In genomic region chr5:8840887-8841286, GRCm38 (mm10) we compare ENCODE assay signal across 10 mouse cellular contexts. TPM values are rescaled to one million over a fixed set of nuclear protein-coding genes. Genes with fewer than 3 reads are reported as not detected.
A peak's percentile ranks its signal among the peaks of the same experiment; 100 is the strongest.
DNase-seq lines count a peak whose midpoint lies in the region; ATAC-seq and TF ChIP-seq lines count a peak whose summit lies in the region.
"Had no signal": no experiment of that assay in that cellular context is flagged by ENCODE, and none has a peak within 500 bp of the region (broad histone marks: within the 10 kb centered on the region; RNA-seq: fewer than 3 reads in every experiment).

No protein-coding gene starts in this region.

- no peaks in the 10 kb centered on the region for H3K4me1 ChIP-seq in intestine, postnatal 0 days (replicated peaks; ENCODE audit: control insufficient read depth, insufficient read depth, low read length)
- H3K4me1 ChIP-seq in intestine, embryonic 16.5 days (ENCODE audit: control insufficient read depth, insufficient read depth, low read length) = no peaks in the 10 kb centered on the region
- H3K4me1 ChIP-seq in embryonic fibroblast, embryonic 13.5 days (ENCODE audit: control insufficient read depth, insufficient read depth, low read length) = no peaks in the 10 kb centered on the region
- 0 out of 2 replicates have a peak, but pooled peaks cover 5% of the 10 kb centered on the region for H3K4me1 ChIP-seq in hindbrain, embryonic 12.5 days
- H3K4me1 ChIP-seq in midbrain, embryonic 14.5 days (ENCODE audit: control insufficient read depth, insufficient read depth, low read length) = no peaks in the 10 kb centered on the region
- H3K4me1 ChIP-seq: embryonic facial prominence, embryonic 15.5 days had no signal

- intact Hi-C loops in left cerebral cortex, postnatal 14 days (cut with DNase I) = no loop called here

- ATAC-seq in intestine, postnatal 0 days = no peak
- ATAC-seq in intestine, embryonic 16.5 days = no peak
- ATAC-seq in hindbrain, embryonic 12.5 days (ENCODE audit: low FRiP score) = peak; percentile 56; the same call in 1 of the 2 replicates
- ATAC-seq in midbrain, embryonic 14.5 days (ENCODE audit: low FRiP score, low TSS enrichment) = peak; percentile 60; the same call in 1 of the 2 replicates

- no peaks in the 10 kb centered on the region for H3K27me3 ChIP-seq in intestine, postnatal 0 days (replicated peaks; ENCODE audit: control insufficient read depth, insufficient read depth, low read length)
- no peaks in the 10 kb centered on the region for H3K27me3 ChIP-seq in intestine, embryonic 16.5 days (replicated peaks; ENCODE audit: control insufficient read depth, insufficient read depth, low read length)
- H3K27me3 ChIP-seq in hindbrain, embryonic 12.5 days = no peaks in the 10 kb centered on the region
- no peaks in the 10 kb centered on the region for H3K27me3 ChIP-seq in midbrain, embryonic 14.5 days (ENCODE audit: control insufficient read depth, insufficient read depth, low read length)
- no peaks in the 10 kb centered on the region for H3K27me3 ChIP-seq in splenic B cell, adult 2 months (ENCODE audit: control insufficient read depth, insufficient read depth, low read length, poor library complexity, severe bottlenecking)
- H3K27me3 ChIP-seq: embryonic facial prominence, embryonic 15.5 days had no signal

- H3K4me2 ChIP-seq in intestine, postnatal 0 days (replicated peaks; ENCODE audit: low read depth) = no peak overlapping the region
- H3K4me2 ChIP-seq in intestine, embryonic 16.5 days (ENCODE audit: low read depth, low read length) = no peak overlapping the region
- H3K4me2 ChIP-seq in hindbrain, embryonic 12.5 days (replicated peaks) = no peak overlapping the region
- no peak overlapping the region for H3K4me2 ChIP-seq in midbrain, embryonic 14.5 days (ENCODE audit: low read length)
- H3K4me2 ChIP-seq: embryonic facial prominence, embryonic 15.5 days had no signal

- DNase-seq in adrenal gland, postnatal 14 days = peak; percentile 83
- DNase-seq in left cerebral cortex, postnatal 14 days (ENCODE audit: low spot score in 2 of 2) = peak; percentile 64 to 71
- DNase-seq in midbrain, embryonic 14.5 days = peak; percentile 78
- DNase-seq in splenic B cell, adult 2 months (ENCODE audit: low read depth, low spot score) = peak; percentile 80

- WGBS in intestine, postnatal 0 days = 41% methylated on average over 5 of the region's 5 CpGs
- 39% methylated on average over 5 of the region's 5 CpGs for WGBS in intestine, embryonic 16.5 days
- WGBS in hindbrain, embryonic 12.5 days = 40% methylated on average over 5 of the region's 5 CpGs
- WGBS in midbrain, embryonic 14.5 days = 34% methylated on average over 5 of the region's 5 CpGs

- no peak overlapping the region for H3K9ac ChIP-seq in intestine, postnatal 0 days (ENCODE audit: low read depth, low read length)
- H3K9ac ChIP-seq in intestine, embryonic 16.5 days (ENCODE audit: low read depth, low read length) = no peak overlapping the region
- no peak overlapping the region for H3K9ac ChIP-seq in hindbrain, embryonic 12.5 days
- H3K9ac ChIP-seq in midbrain, embryonic 14.5 days (replicated peaks; ENCODE audit: low read length) = no peak overlapping the region
- H3K9ac ChIP-seq: embryonic facial prominence, embryonic 15.5 days had no signal

- TF ChIP-seq CTCF in intestine, postnatal 0 days (IDR thresholded peaks at IDR 0.05; ENCODE audit: low read depth) = peak; percentile 74
- TF ChIP-seq CTCF in embryonic fibroblast, embryonic 13.5 days (IDR thresholded peaks at IDR 0.05; ENCODE audit: borderline replicate concordance, insufficient read depth, low read length) = peak; percentile 36; the same call in 1 of the 2 replicates

- TF ChIP-seq POLR2A in embryonic fibroblast, embryonic 13.5 days (IDR thresholded peaks at IDR 0.05; ENCODE audit: low read depth, low read length) = no peak

- no peaks in the 10 kb centered on the region for H3K36me3 ChIP-seq in intestine, postnatal 0 days (ENCODE audit: control insufficient read depth, insufficient read depth)
- no peaks in the 10 kb centered on the region for H3K36me3 ChIP-seq in intestine, embryonic 16.5 days (ENCODE audit: control insufficient read depth, insufficient read depth, low read length)
- no peaks in the 10 kb centered on the region for H3K36me3 ChIP-seq in hindbrain, embryonic 12.5 days
- no peaks in the 10 kb centered on the region for H3K36me3 ChIP-seq in midbrain, embryonic 14.5 days (ENCODE audit: control insufficient read depth, insufficient read depth, low read length)
- no peaks in the 10 kb centered on the region; the same call in 1 of the 2 replicates for H3K36me3 ChIP-seq in splenic B cell, adult 2 months (ENCODE audit: control insufficient read depth, insufficient read depth, low read length, poor library complexity, severe bottlenecking)
- H3K36me3 ChIP-seq: embryonic facial prominence, embryonic 15.5 days had no signal

- no peaks in the 10 kb centered on the region for H3K9me3 ChIP-seq in intestine, postnatal 0 days (ENCODE audit: control insufficient read depth)
- no peaks in the 10 kb centered on the region for H3K9me3 ChIP-seq in intestine, embryonic 16.5 days (ENCODE audit: control insufficient read depth, low read length)
- H3K9me3 ChIP-seq in hindbrain, embryonic 12.5 days (replicated peaks) = no peaks in the 10 kb centered on the region
- H3K9me3 ChIP-seq in midbrain, embryonic 14.5 days (ENCODE audit: control insufficient read depth, low read length) = no peaks in the 10 kb centered on the region
- H3K9me3 ChIP-seq: embryonic facial prominence, embryonic 15.5 days had no signal

- H3K4me3 ChIP-seq in intestine, postnatal 0 days (ENCODE audit: low read depth, low read length) = no peak overlapping the region
- H3K4me3 ChIP-seq in intestine, embryonic 16.5 days (ENCODE audit: low read length) = no peak overlapping the region
- no peak overlapping the region for H3K4me3 ChIP-seq in embryonic fibroblast, embryonic 13.5 days (ENCODE audit: insufficient read depth, low read length)
- H3K4me3 ChIP-seq in hindbrain, embryonic 12.5 days = no peak overlapping the region
- no peak overlapping the region for H3K4me3 ChIP-seq in midbrain, embryonic 14.5 days (replicated peaks; ENCODE audit: low read depth, low read length)
- H3K4me3 ChIP-seq: embryonic facial prominence, embryonic 15.5 days had no signal

- H3K27ac ChIP-seq in intestine, postnatal 0 days (ENCODE audit: low read depth, low read length) = no peak overlapping the region
- no peak overlapping the region for H3K27ac ChIP-seq in intestine, embryonic 16.5 days (ENCODE audit: low read length)
- H3K27ac ChIP-seq in embryonic fibroblast, embryonic 13.5 days (ENCODE audit: insufficient read depth, low read length) = no peak overlapping the region
- no peak overlapping the region for H3K27ac ChIP-seq in hindbrain, embryonic 12.5 days
- no peak overlapping the region for H3K27ac ChIP-seq in midbrain, embryonic 14.5 days (replicated peaks; ENCODE audit: low read depth, low read length)
- H3K27ac ChIP-seq: embryonic facial prominence, embryonic 15.5 days; macrophage had no signal

RNA-seq across cellular contexts. Expression of gene Abcb1b, which starts 42.9 kb away (rescaled TPM):
- 1.1 and 1.8 TPM in 2 replicates for polyA plus RNA-seq in intestine, postnatal 0 days (2015; fragmentation: Nextera tagmentation; extraction: Ambion mirVana)
- polyA plus RNA-seq in intestine, embryonic 16.5 days (2015; fragmentation: Nextera tagmentation; extraction: Ambion mirVana) = 1.2 and 1.9 TPM in 2 replicates
- 417 and 547 TPM in 2 replicates for total RNA-seq in adrenal gland, postnatal 14 days (2021)
- 13.3 and 19.6 TPM in 2 replicates for polyA plus RNA-seq in embryonic fibroblast, embryonic 13.5 days (2011; ENCODE audit: insufficient read length, low read depth, missing spikeins)
- polyA plus RNA-seq in hindbrain, embryonic 12.5 days (2016; fragmentation: Nextera tagmentation; extraction: Ambion mirVana) = 1.1 and 1.2 TPM in 2 replicates
- total RNA-seq in left cerebral cortex, postnatal 14 days (2021) = 1 to 10 TPM; 2.5 to 3.0 TPM
- polyA plus RNA-seq in midbrain, embryonic 14.5 days (2014; fragmentation: Nextera tagmentation; extraction: Ambion mirVana) = 0.55 and 0.87 TPM in 2 replicates

RNA-seq across cellular contexts. Expression of gene Abcb4, which starts 52.6 kb away (rescaled TPM):
- 0.20 and 0.23 TPM in 2 replicates for polyA plus RNA-seq in intestine, postnatal 0 days (2015; fragmentation: Nextera tagmentation; extraction: Ambion mirVana)
- 0.45 and 0.88 TPM in 2 replicates for polyA plus RNA-seq in intestine, embryonic 16.5 days (2015; fragmentation: Nextera tagmentation; extraction: Ambion mirVana)
- 5.0 and 17.7 TPM in 2 replicates for total RNA-seq in adrenal gland, postnatal 14 days (2021)
- 0.26 TPM in 1 of 2 replicates, not detected in the other for polyA plus RNA-seq in embryonic fibroblast, embryonic 13.5 days (2011; ENCODE audit: insufficient read length, low read depth, missing spikeins)
- 0.39 and 1.3 TPM in 2 replicates for polyA plus RNA-seq in hindbrain, embryonic 12.5 days (2016; fragmentation: Nextera tagmentation; extraction: Ambion mirVana)
- 1 to 10 TPM; 3.5 to 3.8 TPM for total RNA-seq in left cerebral cortex, postnatal 14 days (2021)
- 0.65 and 1.1 TPM in 2 replicates for polyA plus RNA-seq in midbrain, embryonic 14.5 days (2014; fragmentation: Nextera tagmentation; extraction: Ambion mirVana)

Comparison
In these comparisons a context has a peak if more than half of its experiments do, and no peak if none do; other contexts are left out.
1. ATAC-seq: peak in hindbrain, embryonic 12.5 days (single experiment) and midbrain, embryonic 14.5 days (single experiment); none in intestine, postnatal 0 days (single experiment) and intestine, embryonic 16.5 days (single experiment).
2. Peak in every context shown above with its lines, with median percentiles within 50 percentile points of each other: DNase-seq.